Mouse (Mus musculus) layer of hippocampus, postnatal 36 days (tissue): ENCODE data around the gene Aldh5a1. TPM values are rescaled to one million over a fixed set of nuclear protein-coding genes. Genes with fewer than 3 reads are reported as not detected.
A peak's percentile ranks its signal among the peaks of the same experiment; 100 is the strongest.
"Not testable (repeated sequence)": the region's sequence is repeated elsewhere in the genome, so short reads cannot be mapped to it uniquely, and the experiment has no call there.

Source experiments
- DNase-seq, 2 experiments: peaks; one replicate each; pipeline ENCODE4 v3.0.0; 2022
- total RNA-seq, 2 experiments: library from RNA; stranded (reverse); gene quantifications; 2 replicates each; pipeline ENCODE4 v1.2.3; 2021

Gene Aldh5a1
- total RNA-seq = 10 to 100 TPM; 60.9 to 64.0 TPM

DNA sequence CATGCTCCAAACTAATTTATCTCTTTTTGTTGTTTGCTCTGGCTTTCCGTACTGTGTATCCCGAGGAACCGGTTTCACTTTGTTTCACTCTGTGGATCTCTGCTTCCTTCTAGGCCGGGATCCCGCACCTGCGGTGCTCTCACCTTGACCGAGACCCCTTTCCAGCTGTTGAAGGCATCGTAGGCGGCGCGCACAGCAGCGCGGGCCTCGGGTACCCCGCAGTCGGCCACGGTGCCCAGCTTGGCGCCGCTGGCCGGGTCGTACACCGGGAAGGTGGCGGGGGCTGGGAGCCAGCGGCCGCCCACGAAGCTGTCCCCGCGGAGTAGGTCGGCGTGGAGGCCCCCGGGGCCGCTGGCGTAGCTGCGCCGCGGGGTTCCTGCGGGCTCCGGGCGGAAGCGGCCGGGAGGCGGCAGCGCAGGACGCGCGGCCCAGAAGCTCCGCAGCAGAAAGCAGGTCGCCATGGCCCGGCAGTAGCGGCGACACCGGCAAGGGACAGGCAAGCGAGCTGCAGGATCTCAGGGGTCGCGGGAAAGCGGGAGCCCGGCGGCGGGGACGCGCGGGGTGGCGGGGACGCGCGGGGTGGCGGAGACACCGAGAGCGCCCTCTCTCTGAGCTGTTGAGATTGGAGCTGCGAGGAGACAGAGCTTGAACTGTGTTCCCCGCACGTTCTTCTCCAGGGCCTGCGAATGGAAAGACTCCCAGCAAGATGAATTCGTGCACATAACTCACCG, at the start of gene Aldh5a1:
Gene Aldh5a1 (minus strand): TSS at position 554 of the 731 bp plus-strand sequence.
- peak; percentile 81 to 82 for DNase-seq

DNA sequence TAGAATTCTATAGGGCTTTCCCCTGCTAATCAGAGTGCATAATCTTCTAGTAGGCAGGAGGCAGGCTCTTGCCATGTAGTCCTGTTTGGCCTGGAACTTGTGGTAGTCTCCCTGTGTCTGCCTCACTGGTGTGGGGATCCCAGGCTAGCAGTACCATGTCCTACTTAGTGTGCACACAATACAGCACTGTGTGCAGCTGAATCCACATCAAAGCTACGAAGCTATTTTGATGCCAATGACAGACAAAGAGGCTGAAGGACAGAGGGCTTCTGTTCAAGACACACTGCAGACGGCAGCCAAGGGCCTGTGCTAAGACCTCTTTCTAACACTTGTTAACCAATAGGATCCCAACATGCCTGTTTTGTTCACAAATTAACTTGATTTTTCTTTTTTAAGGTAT, 48.0 kb upstream of the Aldh5a1 start:
- DNase-seq = peak; percentile 28 to 31

DNA sequence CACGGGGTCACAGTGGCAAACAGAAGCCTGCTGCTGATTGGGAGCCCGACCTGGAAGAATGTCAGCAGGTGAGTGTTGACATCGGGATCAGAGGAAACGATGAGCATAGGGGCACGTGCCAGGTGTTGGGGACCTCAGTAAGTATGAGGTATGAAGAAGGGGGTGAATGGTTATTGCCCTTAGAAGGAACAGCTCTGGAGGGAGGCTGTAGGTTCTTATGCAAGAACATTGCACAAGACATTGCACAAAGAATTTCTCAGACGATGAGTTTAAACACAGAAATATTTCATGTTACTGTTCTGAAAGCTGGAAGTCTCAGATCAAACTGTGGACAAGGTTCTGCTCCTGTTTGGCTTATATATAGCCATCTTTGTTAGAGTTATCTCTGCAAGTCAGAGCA, 43.6 kb upstream of the Aldh5a1 start:
- no peak for DNase-seq

DNA sequence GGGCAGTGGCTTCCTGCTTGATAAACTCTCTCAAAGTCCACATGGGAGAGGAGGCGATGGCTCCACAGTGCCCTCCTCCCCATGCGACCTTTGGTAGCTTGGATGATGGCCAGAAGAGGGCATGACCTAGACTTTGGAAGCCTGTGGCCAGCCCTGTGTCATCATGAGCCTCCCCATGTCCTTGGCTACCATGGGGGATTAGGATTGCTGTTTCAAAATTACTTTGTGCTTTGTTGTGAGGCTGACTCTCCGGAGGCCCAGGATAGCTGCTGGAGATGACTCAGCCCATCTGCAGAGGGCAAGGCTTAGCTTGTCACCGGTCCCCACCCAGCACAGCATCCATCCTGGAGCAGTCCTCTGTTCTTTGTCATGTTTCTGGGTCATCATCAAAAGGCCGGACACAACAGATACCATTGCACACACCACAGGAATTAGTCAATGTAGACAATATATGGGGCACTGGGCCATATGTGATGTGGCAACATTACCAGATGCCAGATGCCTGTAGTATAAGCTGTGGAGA, 40.4 kb upstream of the Aldh5a1 start:
- DNase-seq = no peak

DNA sequence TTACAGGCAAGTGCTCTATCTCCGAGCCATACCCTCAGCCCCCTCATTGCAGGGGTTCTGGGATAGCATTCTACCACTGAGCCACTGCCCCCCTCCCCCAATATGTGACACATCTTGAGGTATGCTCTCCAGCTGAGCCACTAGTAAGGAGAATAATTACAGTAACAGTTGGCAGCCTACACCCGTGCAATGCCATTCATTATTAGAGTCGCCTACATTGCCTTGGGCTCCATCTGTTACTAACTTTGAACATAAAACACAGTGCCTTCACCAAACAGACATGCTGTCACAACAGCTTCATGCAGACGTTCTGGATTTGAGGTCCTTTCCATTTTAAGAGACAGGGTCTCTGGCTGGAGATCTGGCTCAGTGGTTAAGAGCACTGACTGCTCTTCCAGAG, 38.9 kb upstream of the Aldh5a1 start:
- DNase-seq = peak; percentile 11 to 22

DNA sequence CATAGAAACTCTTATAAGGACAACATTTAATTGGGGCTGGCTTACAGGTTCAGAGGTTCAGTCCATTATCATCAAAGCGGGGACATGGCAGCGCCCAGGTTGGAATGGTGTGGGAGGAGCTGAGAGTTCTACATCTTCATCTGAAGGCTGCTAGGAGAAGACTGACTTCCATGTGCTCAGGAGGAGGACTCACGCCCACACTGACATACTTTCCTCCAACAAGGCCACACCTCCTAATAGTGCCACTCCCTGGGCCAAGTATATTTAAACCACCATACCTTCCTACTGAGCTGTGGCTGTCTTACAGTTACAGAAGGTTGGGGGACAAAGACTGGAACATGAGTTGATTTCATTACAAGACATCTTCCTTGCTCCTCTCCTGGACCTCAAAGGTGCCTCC, 34.3 kb upstream of the Aldh5a1 start:
- not testable (repeated sequence) for DNase-seq

DNA sequence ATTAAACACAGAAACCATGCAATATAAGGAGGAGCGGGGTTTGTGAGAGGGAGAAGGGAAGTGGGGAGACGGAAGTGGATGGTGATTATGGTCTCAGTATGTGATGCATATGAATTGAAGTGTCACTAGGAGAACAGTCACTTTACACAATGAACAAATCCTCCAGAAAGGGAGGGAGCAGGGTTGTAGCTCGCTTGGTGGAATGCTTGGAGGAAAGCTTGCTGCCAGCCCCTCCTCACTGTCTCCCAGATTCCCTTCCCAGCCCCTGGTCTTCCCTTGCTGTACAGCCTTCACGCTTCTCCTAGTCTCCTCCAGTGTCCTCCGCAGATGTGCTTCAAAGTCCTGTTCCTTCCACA, 28.4 kb upstream of the Aldh5a1 start:
- DNase-seq = no peak

DNA sequence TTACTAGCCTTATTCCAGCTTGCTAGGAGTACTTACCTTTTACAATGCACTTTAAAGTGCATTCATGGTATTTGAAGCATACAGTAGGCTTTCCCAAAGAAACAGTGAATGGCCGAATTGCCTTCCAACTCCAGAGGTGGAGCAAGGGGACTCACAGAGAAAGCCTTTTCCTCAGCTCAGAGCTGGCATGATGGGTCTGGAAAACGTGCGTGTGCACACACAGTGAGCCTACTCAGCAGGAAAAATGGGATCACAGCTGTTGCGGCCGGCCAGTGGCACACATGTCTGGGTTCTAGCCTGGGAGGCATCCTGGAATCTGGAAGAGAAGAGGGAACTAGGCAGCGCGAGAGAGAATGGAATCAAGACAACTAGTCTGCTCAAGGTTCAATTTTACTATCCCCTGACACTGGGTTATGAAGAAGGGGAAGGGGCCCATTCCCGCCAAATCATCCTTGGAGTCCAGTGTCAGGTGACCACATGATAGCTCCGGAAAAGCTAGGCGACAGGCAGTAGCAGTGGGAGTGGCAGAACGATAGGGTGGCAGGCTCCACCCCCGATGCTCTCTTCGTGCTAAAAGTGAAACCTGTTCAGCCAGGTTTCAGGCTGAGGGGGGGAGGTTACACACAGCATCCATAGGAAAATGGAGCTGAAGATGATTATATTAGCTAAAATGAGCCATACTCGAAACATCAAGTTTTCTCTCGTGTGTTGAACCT, 27.8 kb upstream of the Aldh5a1 start:
- no peak for DNase-seq

DNA sequence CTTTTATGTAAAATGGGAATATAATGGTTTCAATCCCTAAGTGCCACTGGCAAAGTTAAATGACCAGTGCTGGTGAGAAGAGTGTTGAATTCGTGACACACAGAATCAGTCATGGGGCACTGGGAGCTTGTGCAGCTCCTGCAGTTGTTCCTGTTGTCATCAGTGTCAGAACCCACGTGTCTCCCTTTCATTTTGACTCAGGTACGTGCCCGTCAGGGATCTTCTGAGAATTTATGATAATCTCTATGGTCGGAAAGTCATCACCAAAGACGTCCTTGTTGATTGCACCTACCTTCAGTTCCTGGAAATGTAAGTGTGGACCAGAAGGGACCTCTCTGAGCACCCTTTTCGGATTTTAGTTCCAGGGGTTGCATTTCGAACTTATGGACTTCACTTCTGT, 24.7 kb upstream of the Aldh5a1 start:
- no peak for DNase-seq

DNA sequence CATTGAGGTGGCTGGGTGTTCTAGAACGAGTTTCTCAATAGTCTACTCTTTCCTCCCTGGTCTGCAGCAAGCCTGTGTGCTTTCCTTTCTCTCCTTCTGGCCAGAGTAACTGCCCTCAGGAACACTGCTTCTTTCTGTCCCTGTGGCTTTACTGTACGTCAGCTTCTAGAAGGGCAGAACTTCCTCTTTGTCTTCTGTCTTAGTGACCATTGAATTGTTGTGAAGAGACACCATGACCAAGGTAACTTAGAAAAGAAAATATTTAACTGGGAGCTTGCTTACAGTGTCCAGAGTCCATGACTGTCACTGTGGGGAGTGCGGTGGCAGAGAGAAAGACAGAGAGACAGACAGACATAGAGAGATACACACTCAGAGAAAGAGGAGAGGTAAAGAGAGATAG, 22.6 kb upstream of the Aldh5a1 start:
- no peak for DNase-seq

DNA sequence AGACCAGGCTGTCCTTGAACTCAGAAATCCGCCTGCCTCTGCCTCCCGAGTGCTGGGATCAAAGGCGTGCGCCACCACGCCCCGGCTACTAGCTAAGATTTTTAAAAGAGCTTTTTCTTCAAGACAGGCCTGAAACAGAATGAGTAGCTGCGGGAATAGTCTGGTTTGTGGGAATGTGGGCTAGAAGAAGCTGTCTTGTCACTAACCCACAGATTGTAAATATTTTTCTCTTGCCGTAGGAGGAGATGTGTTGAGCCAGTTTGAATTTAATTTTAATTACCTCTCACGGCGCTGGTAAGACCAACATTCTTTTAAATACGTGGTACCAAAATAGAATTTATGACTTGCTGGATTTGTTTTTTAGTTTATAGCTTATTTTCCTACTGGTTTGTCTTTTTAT, 21.2 kb upstream of the Aldh5a1 start:
- no peak for DNase-seq

DNA sequence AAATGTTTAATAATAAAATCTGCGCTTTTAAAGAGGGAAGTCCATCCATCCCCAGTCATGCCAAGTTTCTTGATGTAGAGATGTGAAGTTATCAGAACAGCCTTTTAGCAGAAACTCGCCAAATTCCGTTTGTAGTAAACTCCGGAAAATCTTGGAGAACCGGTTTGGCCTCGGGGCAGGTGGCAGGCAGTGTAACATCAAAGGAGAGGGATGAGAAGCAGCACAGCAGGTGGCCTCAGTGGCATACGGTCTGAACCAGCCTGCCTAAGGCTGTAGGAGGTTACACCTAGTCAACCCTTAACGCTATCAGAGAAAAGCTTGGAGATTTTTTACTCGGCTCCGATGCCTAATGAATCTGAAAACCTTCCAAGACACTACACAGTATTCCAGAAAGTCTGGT, 18.0 kb upstream of the Aldh5a1 start:
- no peak for DNase-seq

DNA sequence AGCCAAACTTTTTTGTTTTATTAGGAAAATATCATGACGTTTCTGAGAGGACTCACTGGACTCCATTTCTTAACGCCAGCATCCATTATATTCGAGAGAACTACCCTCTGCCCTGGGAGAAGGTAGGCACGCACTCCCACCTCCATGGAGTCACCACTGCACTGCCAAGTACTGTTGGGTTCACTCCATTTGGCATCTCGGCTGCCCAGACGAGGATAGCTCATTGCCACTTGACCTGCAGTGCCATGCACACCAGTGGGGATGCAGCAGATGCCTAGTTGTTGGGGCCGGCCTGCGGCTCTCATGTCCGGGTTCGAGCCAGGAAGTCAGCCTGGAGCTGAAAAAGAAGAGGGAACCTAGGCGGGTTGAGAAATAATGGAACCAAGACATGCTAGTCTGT, 17.6 kb upstream of the Aldh5a1 start:
- DNase-seq = no peak

DNA sequence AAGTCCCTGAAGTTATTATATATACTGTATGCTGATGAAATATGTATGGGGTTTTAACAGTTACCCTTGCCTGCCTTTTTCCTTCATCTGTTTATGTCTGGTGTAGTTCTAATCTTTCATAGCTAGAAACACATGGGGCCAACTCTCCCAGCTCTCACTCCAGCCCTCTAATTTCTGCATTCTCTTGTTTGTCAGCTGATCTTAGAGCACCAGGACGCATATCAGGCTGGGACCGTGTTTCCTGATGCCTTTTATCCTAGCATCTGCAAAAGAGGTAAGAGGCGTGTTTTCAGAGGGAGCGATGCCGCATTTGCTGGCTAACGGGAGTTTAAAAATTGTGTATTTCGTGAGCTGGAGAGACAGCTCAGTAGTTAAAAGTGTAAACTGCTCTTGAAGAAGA, 15.2 kb upstream of the Aldh5a1 start:
- no peak for DNase-seq

DNA sequence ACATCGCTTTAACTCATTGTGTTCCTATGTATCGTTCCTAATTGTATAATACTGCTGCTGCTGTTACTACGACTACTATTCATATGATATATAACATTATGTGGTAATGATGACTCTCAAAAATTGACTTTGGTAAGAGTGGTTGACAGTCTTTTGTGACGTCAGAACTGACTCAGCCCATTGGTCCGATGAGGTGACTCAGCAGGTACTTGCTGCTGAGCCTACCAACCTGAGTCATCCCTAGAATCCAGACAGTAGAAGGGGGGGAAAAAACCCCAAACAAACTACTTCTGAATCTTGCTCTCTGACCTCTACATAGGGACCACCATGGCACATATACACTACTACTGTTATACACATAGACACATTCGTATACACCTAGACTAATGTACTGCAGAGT, 11.4 kb upstream of the Aldh5a1 start:
- DNase-seq = no peak

DNA sequence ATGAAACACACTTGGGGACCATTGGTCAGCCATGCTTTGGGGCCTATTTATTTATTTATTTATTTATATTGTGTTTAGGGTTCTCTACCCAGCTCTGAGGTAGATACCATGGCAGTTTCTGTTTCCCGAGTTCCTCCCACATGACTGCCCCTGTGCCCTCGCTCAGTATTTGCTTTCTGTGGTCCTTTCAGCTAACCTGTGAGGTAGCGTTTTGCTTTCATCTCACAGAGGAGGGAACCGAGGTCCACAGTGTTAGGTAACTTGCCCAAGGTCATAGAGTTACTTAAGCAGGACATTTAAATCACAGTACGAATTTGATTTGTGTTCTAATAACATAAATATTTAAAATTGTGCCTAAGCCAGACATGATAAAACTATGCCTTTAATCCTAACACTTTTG, 9.7 kb upstream of the Aldh5a1 start:
- DNase-seq = no peak

DNA sequence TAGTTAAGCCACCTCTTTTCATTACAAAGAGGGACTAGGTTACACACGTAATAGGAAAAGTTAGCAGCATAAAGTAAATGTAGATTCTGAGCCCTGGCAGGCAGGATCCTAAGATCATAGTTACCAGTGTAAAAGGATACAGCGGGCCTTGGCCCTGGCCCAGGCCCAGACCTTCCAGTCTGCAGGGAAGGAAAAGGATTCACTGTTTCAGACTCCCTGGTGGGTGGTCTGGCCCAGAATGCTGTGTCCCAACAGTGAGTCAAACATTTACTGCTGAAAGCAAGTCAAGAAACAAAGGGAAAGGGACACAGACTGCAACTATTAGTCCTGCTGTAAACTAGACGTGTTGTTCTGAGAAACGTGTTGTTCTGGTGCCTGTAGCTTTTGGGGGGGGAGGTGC, 8.1 kb upstream of the Aldh5a1 start:
- no peak for DNase-seq

DNA sequence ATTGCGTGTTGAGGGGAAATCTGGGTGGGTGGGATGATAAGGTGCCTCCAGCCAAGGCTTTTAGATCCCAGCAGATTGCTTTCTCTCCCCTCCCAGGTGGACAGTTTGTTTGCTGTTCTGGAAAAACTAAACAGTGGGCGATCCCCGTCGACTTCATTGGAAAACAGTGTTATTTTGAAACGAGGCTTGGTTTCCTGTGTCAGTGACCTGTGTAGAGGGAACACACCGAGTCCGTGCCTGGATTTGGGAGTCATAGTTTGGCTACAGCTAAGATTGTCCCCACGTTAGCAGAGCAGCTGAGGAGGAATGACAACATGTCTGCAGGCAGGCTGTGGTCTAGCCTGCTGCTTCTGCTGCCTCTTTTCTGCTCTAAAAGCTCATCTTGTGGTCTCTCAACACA, 5.8 kb upstream of the Aldh5a1 start:
- no peak for DNase-seq

DNA sequence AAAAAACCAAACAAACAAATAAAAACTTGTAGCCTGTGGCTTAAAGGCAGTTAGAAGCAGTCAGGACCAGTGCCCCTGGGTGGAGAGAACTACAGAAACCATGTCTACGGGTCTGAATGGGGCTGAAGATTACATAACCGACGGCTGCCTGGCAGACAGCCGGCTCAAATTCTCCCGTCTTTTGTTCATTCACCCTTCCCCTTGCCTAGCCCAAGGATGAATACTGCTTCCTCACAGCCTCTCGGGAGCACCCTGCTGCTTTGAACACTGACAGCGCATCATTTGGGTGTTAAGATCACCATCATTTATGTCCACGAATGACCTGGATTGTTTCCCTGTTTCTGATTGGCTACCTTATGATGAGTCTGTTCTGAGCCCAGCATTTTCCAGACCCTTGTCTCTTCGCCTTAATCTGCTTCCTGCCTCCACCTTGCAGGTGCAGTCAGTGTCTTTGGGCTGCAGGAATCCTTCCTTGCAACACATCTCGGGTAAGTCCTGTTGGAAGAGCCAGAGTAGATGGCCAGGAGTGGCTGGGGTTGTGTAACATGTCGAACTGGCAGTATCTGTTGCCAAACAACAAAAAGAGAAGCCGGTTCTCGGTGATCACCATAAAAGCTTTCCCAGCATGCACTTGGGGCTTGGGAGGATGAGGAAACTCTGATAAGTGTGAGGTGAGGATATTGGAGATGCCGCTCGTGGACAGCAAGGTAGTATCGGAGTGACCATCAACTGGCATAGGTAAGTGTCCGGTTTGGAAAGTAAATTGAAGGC, 5.2 kb upstream of the Aldh5a1 start, which contains the start of gene Gpld1:
Gene Gpld1 (plus strand): TSS at position 641 of the 771 bp plus-strand sequence.
- DNase-seq = peak; percentile 20 to 23

DNA sequence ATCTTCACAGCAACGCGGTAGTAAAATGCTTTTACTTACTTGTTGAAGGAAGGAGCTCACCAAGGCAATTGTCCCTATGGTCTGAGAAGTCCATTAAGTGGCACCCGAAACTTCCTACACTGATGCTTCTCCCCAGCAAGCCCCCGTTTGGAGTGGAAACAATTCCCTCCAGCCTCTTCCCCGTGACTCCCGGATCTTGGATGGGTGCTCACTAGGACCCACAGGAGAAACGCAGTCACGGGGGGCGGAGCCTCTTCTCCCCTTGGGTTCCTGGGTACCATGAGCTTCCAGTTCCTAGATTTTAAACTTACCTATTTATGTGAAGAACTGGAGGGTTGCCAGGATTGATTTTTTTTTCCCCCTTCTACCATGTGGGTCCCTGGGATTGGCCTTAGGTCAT, 2.0 kb upstream of the Aldh5a1 start:
- no peak for DNase-seq

DNA sequence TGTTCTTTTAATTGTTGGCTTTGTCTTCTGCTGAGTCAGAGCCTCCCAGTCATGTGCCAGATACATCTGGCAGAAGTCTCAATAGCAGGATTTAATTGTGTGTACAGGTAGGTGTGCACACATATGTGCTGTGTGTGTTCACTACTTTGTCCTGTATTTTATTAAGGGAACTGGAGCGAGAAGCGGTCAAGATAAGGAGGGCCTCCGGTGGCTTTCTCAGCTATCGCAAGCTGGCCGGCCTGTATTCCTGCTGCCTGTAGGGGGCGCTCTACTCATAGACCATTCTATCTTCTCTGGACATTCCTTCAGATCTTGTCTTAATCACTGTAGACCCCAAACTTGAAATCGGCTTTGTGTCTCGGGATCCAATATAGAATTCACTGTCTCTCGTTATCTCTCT, 1.2 kb upstream of the Aldh5a1 start:
- DNase-seq = peak; percentile 62 to 74

DNA sequence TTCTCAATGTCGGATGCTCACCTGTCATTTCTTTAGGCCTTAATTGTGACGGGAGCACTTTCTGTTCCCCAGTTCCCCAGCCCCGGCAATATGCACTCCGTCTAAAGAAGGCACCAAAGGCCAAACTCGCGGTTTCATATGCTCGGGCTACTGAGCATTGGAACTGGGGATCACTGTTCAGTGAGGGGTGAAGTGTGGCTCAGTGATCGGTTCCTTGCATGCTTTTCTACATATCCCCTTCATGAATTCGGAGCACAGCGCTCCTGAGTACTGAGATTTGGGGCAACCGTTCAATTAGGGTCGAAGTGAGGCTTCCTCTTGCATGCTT, 342 bp upstream of the Aldh5a1 start:
- no peak for DNase-seq

DNA sequence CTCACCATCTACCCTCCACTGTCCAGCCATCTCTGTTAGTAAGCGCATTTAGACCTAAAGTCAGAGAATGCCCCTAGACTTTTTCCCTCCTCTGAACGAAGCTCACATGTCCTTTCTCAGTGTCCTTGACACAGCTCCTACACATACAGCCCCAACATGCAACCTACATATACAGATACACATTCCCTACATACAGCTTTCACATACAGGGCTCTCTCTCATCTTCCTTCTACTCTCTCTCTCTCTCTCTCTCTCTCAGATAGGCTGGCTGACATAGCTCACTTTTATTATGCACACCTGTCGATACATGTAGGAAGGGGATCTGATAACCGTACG, 721 bp downstream of the Aldh5a1 start:
- DNase-seq = no peak

DNA sequence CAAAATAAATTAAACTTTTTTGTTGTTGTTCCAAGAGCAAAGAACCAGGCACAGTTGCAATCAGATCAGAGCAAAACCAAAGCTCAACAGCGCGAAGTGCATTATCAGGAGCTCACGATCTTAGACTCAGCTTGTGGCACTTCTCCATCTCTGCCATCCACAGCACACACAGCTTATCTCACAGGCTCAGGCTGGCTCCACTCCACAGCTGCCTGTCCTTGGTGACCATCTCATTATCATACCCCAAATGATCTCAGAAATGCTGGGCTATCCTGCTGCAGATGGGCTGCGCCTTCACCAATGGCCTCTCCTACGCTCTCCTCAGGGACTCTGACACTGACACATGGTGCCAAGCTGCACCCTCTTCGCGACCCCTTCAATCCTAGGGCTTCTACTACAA, 4.3 kb downstream of the Aldh5a1 start:
- no peak for DNase-seq
